Mouse (Mus musculus) spleen, adult 2 months (tissue): ENCODE measurements around the gene Myh7. TPM values are rescaled to one million over a fixed set of nuclear protein-coding genes. Genes with fewer than 3 reads are reported as not detected.

ENCODE experiments used
- DNase-seq, 2 experiments: peaks; one replicate each; pipeline versions ENCODE4 v3.0.0 to v3.0.0-alpha.2; 2012 to 2021; ENCODE audit warnings: low spot score in 2 of 2, low read depth in 1 of 2
- H3K27ac ChIP-seq: fragments of 200-500 bp; 2 replicates; pipeline ENCODE4 v1.5.1; 2012; ENCODE audit warnings: low read length, inconsistent platforms; ENCODE audit not compliant: insufficient read depth
- H3K27me3 ChIP-seq: fragments of 200-500 bp; 2 replicates; pipeline ENCODE4 v1.6.1; 2012; ENCODE audit warnings: mild to moderate bottlenecking, moderate library complexity, low read length, inconsistent platforms; ENCODE audit not compliant: control insufficient read depth, insufficient read depth
- H3K36me3 ChIP-seq: fragments of 200-500 bp; 2 replicates; pipeline ENCODE4 v1.6.1; 2012; ENCODE audit warnings: mild to moderate bottlenecking, low read length, inconsistent platforms; ENCODE audit not compliant: control insufficient read depth, insufficient read depth
- H3K4me1 ChIP-seq: fragments of 200-500 bp; 2 replicates; pipeline ENCODE4 v1.6.1; 2011; ENCODE audit warnings: inconsistent platforms; ENCODE audit not compliant: control insufficient read depth, insufficient read depth, insufficient read length
- H3K4me3 ChIP-seq: fragments of 200-500 bp; 2 replicates; pipeline ENCODE4 v1.5.1; 2011; ENCODE audit warnings: mild to moderate bottlenecking, inconsistent platforms; ENCODE audit not compliant: insufficient read depth, insufficient read length; ENCODE audit errors: extremely low read depth
- CTCF ChIP-seq: fragments of 200-500 bp; IDR thresholded peaks from 2 replicates; pipeline ENCODE4 v1.5.1; 2011; ENCODE audit warnings: mild to moderate bottlenecking, inconsistent platforms; ENCODE audit not compliant: insufficient read depth, insufficient read length, insufficient replicate concordance; ENCODE audit errors: extremely low read depth
- POLR2A ChIP-seq: fragments of 200-500 bp; IDR thresholded peaks from 2 replicates; pipeline ENCODE4 v1.6.1; 2011; ENCODE audit warnings: low read depth, low read length, inconsistent platforms
- WGBS: fragments of 180-500 bp; shearing (Covaris S2); methylation state at CpG from one replicate; pipeline ENCODE4 v1.1.7; 2018; 5-methylcytosine and 5-hydroxymethylcytosine counted together
- polyA plus RNA-seq: library from polyadenylated mRNA; depleted of rRNA; stranded (reverse); fragments of >200 nt; gene quantifications from 2 replicates; pipeline ENCODE4 v1.2.3, GENCODE M21; 2012

Gene Myh7
- polyA plus RNA-seq, 1 experiment = not detected

- no peak for DNase-seq
- Histone ChIP-seq H3K27me3 (no peaks in the 10 kb centered on the region), H3K4me3 (no peak overlapping the region), H3K36me3 (peaks cover 34% of the 10 kb centered on the region), H3K27ac (no peak overlapping the region), H3K4me1 (no peaks in the 10 kb centered on the region)
- TF ChIP-seq CTCF = no peak
- TF ChIP-seq POLR2A = no peak
- WGBS = 83% methylated on average over 5 of the region's 5 CpGs
Measured at GRCm38 (mm10) chr14:55025527-55025926, 31.1 kb upstream of the Myh7 start.

- H3K27me3 ChIP-seq = no peaks in the 10 kb centered on the region
- H3K27ac ChIP-seq = no peak overlapping the region
- no peak overlapping the region for H3K4me3 ChIP-seq
- no peaks in the 10 kb centered on the region for H3K4me1 ChIP-seq
- peak; percentile 17 to 33 for DNase-seq
- H3K36me3 ChIP-seq = peaks cover 38% of the 10 kb centered on the region
- TF ChIP-seq CTCF = peak; percentile 31; the same call in 1 of the 2 replicates
- TF ChIP-seq POLR2A = no peak
- WGBS = 76% methylated on average over 7 of the region's 7 CpGs
Measured at GRCm38 (mm10) chr14:55024236-55024635, 29.8 kb upstream of the Myh7 start.

- Histone ChIP-seq H3K4me1 (no peaks in the 10 kb centered on the region), H3K27me3 (no peaks in the 10 kb centered on the region), H3K36me3 (peaks cover 38% of the 10 kb centered on the region), H3K27ac (no peak overlapping the region), H3K4me3 (no peak overlapping the region)
- 90% methylated on average over 15 of the region's 15 CpGs for WGBS
- TF ChIP-seq POLR2A = no peak
- TF ChIP-seq CTCF = no peak
- no peak for DNase-seq
Measured at GRCm38 (mm10) chr14:55023011-55023410, 28.6 kb upstream of the Myh7 start.

- Histone ChIP-seq H3K4me3 (no peak overlapping the region), H3K4me1 (no peaks in the 10 kb centered on the region), H3K27me3 (no peaks in the 10 kb centered on the region), H3K36me3 (peaks cover 43% of the 10 kb centered on the region), H3K27ac (no peak overlapping the region)
- TF ChIP-seq POLR2A = no peak
- no peak for TF ChIP-seq CTCF
- no peak for DNase-seq
- WGBS = 94% methylated on average over 9 of the region's 9 CpGs
Measured at GRCm38 (mm10) chr14:55020394-55020793, 26.0 kb upstream of the Myh7 start.

- Histone ChIP-seq H3K4me1 (no peaks in the 10 kb centered on the region), H3K4me3 (no peak overlapping the region), H3K27me3 (no peaks in the 10 kb centered on the region), H3K27ac (no peak overlapping the region), H3K36me3 (peaks cover 21% of the 10 kb centered on the region)
- TF ChIP-seq POLR2A (no peak), CTCF (no peak)
- WGBS = 93% methylated on average over 16 of the region's 16 CpGs
- no peak for DNase-seq
Measured at GRCm38 (mm10) chr14:55016876-55017275, 22.4 kb upstream of the Myh7 start.

- Histone ChIP-seq H3K4me3 (peak overlapping the region; percentile 96), H3K4me1 (no peaks in the 10 kb centered on the region), H3K27me3 (no peaks in the 10 kb centered on the region), H3K36me3 (peaks cover 10% of the 10 kb centered on the region), H3K27ac (peak overlapping the region; percentile 79)
- DNase-seq = no peak
- 1% methylated on average over 17 of the region's 17 CpGs for WGBS
- no peak for TF ChIP-seq POLR2A
- TF ChIP-seq CTCF = no peak
Measured at GRCm38 (mm10) chr14:55015767-55016111, 21.3 kb upstream of the Myh7 start.

- Histone ChIP-seq H3K4me1 (no peaks in the 10 kb centered on the region), H3K27ac (peak within 1 kb of the TSS; percentile 90), H3K36me3 (peaks cover 6% of the 10 kb centered on the region), H3K4me3 (peak within 1 kb of the TSS; percentile 96), H3K27me3 (no peaks in the 10 kb centered on the region)
- DNase-seq = peak; percentile 97 to 100
- TF ChIP-seq POLR2A (peak; percentile 89), CTCF (peak; percentile 81)
- WGBS = under 1% methylated on average over 36 of the region's 36 CpGs
Measured at GRCm38 (mm10) chr14:55014991-55015766, 20.8 kb upstream of the Myh7 start, which contains the start of gene Ngdn. Gene Ngdn (plus strand): TSS chr14:55015454.
